Mouse (Mus musculus) embryonic facial prominence, embryonic 14.5 days (tissue): ENCODE data around the gene Atp5b. TPM values are rescaled to one million over a fixed set of nuclear protein-coding genes. Genes with fewer than 3 reads are reported as not detected.
A peak's percentile ranks its signal among the peaks of the same experiment; 100 is the strongest.
"Not testable (repeated sequence)": the region's sequence is repeated elsewhere in the genome, so short reads cannot be mapped to it uniquely, and the experiment has no call there.

Experiments
- ATAC-seq: fragments of 200-750 bp; cut with Nextera tagmentation; 2 replicates; pipeline ENCODE4 v1.8.0; 2017; ENCODE audit warnings: low read depth, moderate number of reproducible peaks, moderate TSS enrichment
- DNase-seq: peaks from one replicate; pipeline ENCODE4 v3.0.0-alpha.2; 2015; ENCODE audit warnings: low spot score
- H3K27ac ChIP-seq: fragments of 300-500 bp; sonication (generic); replicated peaks from 2 replicates; pipeline ENCODE4 v1.5.1; 2014; ENCODE audit warnings: low read depth, mild to moderate bottlenecking, low read length, moderate library complexity
- H3K27me3 ChIP-seq: fragments of 300-500 bp; sonication (generic); replicated peaks from 2 replicates; pipeline ENCODE4 v1.6.1; 2014; ENCODE audit warnings: low read length; ENCODE audit not compliant: control insufficient read depth, insufficient read depth
- H3K36me3 ChIP-seq: fragments of 300-500 bp; sonication (generic); 2 replicates; pipeline ENCODE4 v1.6.1; 2014; ENCODE audit warnings: low read length, mixed read lengths; ENCODE audit not compliant: control insufficient read depth, insufficient read depth
- H3K4me1 ChIP-seq: fragments of 300-500 bp; sonication (generic); 2 replicates; pipeline ENCODE4 v1.6.1; 2014; ENCODE audit warnings: antibody characterized with exemption, low read length; ENCODE audit not compliant: control insufficient read depth, insufficient read depth
- H3K4me2 ChIP-seq: fragments of 300-500 bp; sonication (generic); 2 replicates; pipeline ENCODE4 v1.6.1; 2014; ENCODE audit warnings: low read depth, mild to moderate bottlenecking, low read length, moderate library complexity, mixed read lengths
- H3K4me3 ChIP-seq: fragments of 300-500 bp; sonication (generic); 2 replicates; pipeline ENCODE4 v1.5.1; 2014; ENCODE audit warnings: low read depth, mild to moderate bottlenecking, low read length
- H3K9ac ChIP-seq: fragments of 300-500 bp; sonication (generic); 2 replicates; pipeline ENCODE4 v1.6.1; 2014; ENCODE audit warnings: low read depth, mild to moderate bottlenecking, low read length, moderate library complexity, mixed read lengths
- H3K9me3 ChIP-seq: fragments of 300-500 bp; sonication (generic); 2 replicates; pipeline ENCODE4 v1.6.1; 2016; ENCODE audit warnings: low read length; ENCODE audit not compliant: control insufficient read depth
- WGBS: fragments of 180-500 bp; shearing (Covaris S2); extraction: QIAGEN DNeasy Blood & Tissue Kit; methylation state at CpG from one replicate; pipeline ENCODE4 v1.1.7; 2014; 5-methylcytosine and 5-hydroxymethylcytosine counted together
- polyA plus RNA-seq: library from polyadenylated mRNA; unstranded; fragments of >200 nt; fragmentation: Nextera tagmentation; extraction: Ambion mirVana; gene quantifications from 2 replicates; pipeline ENCODE4 v1.2.1, GENCODE M21; 2014

The Atp5b gene
- polyA plus RNA-seq, 1 experiment from 2014 or later, result 2,210 TPM

GRCm38 (mm10) chr10:128058601-128059151, 24.4 kb upstream of the Atp5b start, which contains the start of gene Ptges3:
Gene Ptges3, plus strand, starts transcription at chr10:128058954.
- peak; percentile 93 for ATAC-seq
- H3K9ac ChIP-seq, result peak within 1 kb of the TSS; percentile 95
- no peaks in the 10 kb centered on the region for H3K27me3 ChIP-seq
- peak within 1 kb of the TSS; percentile 99 for H3K27ac ChIP-seq
- 0% methylated on average over 30 of the region's 72 CpGs for WGBS
- H3K4me3 ChIP-seq, result peak within 1 kb of the TSS; percentile 85
- DNase-seq, result peak; percentile 98
- H3K4me1 ChIP-seq, result peaks cover 11% of the 10 kb centered on the region
- peaks cover 16% of the 10 kb centered on the region; the same call in 1 of the 2 replicates for H3K36me3 ChIP-seq
- H3K9me3 ChIP-seq, result no peaks in the 10 kb centered on the region
- H3K4me2 ChIP-seq, result peak within 1 kb of the TSS; percentile 79

DNA sequence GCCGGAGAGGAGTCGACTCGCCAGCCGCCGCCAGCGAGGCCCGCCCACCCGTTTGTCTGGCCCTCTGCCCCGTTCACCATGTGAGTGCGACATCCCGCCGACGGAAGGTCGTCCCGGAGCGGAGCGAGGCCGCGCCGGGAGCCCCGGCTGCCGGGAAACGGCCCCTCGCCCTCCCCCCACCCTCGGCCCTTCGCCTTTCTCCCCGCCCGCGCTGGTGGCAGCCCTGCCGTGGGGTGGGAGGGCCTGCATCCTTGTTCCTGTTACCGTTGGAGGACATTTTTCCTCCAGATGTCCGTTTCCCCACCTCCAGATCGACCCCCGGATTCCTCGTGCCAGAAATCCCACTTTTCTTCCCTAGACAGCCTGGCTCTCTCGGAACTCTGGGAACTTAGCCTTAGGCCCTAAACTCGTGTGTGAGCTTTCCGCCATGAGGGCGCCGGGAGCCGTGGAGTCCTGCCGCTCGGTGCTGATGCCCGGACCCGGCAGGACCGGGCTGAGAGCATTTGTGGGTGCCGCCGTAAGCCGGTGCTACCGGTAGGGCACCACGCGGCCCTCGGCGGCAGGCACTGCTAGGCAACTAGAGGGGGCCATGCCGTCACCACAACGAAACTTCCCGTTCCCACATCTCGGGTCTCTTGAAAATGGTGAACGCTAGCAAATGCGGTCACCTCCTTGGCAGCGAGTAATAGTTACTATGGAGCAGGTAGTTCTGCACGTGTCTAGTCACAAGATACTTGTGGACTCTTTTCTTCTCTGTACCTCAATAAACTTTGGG, 23.7 kb upstream of the Atp5b start:
- ATAC-seq (peak; percentile 35), DNase-seq (peak; percentile 72)
- Histone ChIP-seq H3K9me3 (no peaks in the 10 kb centered on the region), H3K27ac (peak overlapping the region; percentile 99), H3K4me2 (peak overlapping the region; percentile 79), H3K4me1 (peaks cover 11% of the 10 kb centered on the region), H3K36me3 (peaks cover 22% of the 10 kb centered on the region; the same call in 1 of the 2 replicates), H3K4me3 (peak overlapping the region; percentile 85), H3K27me3 (no peaks in the 10 kb centered on the region), H3K9ac (peak overlapping the region; percentile 95)
- WGBS, result under 1% methylated on average over 32 of the region's 62 CpGs

DNA sequence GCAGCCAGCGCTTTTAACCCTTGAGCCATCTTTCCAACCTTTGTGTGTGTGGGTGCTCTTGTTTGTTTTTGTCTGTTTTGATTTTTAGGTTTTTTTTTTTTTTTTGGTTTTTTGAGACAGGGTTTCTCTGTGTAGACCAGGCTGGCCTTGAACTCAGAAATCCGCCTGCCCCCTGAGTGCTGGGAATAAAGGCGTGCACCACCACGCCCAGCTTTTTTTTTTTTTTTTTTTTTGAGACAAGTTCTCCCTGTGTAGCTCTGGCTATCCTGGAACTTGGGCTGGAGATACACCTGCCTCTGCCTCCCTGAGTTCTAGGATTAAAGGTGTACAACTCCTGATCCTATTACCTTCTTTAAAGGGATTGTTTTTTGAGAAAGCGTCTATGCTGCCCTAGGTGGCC, 22.0 kb upstream of the Atp5b start:
- H3K4me3 ChIP-seq, result peak overlapping the region; percentile 85
- H3K9ac ChIP-seq, result peak overlapping the region; percentile 95
- H3K36me3 ChIP-seq, result peaks cover 31% of the 10 kb centered on the region; the same call in 1 of the 2 replicates
- H3K27ac ChIP-seq, result no peak overlapping the region
- no peaks in the 10 kb centered on the region for H3K27me3 ChIP-seq
- H3K9me3 ChIP-seq, result no peaks in the 10 kb centered on the region
- ATAC-seq, result no peak
- DNase-seq, result no peak
- WGBS, result 81% methylated on average over 5 of the region's 5 CpGs
- peak overlapping the region; percentile 79 for H3K4me2 ChIP-seq
- H3K4me1 ChIP-seq, result peaks cover 11% of the 10 kb centered on the region

DNA sequence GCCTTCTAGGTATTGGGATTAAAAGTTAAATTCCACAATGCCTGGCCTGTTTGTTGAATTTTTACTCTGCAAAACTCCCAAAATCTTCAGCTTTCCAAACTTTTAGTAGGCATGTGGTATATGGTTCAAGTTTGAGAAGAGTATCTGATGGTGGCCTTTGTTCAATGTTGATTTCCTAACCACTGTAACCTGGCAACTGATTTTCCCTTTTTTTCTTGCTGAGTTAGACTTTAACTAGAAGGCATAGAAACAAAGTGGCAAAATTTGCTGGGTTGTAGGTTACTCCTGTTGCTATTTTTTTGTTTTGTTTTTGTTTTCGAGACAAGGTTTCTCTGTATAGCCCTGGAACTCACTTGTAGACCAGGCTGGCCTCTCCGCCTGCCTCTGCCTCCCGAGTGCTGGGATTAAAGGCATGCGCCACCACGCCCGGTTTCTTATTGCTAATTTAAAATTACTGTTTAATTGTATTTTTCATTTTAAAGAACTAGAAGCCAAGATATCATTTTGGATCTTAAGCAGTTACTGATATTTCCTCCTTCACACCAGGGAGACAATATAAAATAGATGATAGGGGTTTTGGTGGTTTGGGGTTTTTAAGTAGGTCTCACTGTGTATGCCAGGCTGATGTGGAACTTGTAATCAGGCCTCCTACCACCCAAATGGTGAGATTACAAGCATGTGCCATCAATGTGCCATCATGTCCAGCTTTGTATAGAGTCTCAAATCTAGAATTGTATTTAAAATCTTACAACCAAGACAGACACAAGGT, 20.7 kb upstream of the Atp5b start:
- Histone ChIP-seq H3K4me2 (no peak overlapping the region), H3K36me3 (peaks cover 39% of the 10 kb centered on the region; the same call in 1 of the 2 replicates), H3K9ac (no peak overlapping the region), H3K9me3 (no peaks in the 10 kb centered on the region), H3K4me1 (peaks cover 11% of the 10 kb centered on the region), H3K27ac (no peak overlapping the region), H3K27me3 (no peaks in the 10 kb centered on the region), H3K4me3 (no peak overlapping the region)
- WGBS, result 95% methylated on average over 6 of the region's 6 CpGs
- no peak for DNase-seq
- no peak for ATAC-seq

GRCm38 (mm10) chr10:128066072-128066471, 17.0 kb upstream of the Atp5b start:
- no peak overlapping the region for H3K27ac ChIP-seq
- H3K4me3 ChIP-seq, result no peak overlapping the region
- no peaks in the 10 kb centered on the region for H3K27me3 ChIP-seq
- 87% methylated on average over 5 of the region's 5 CpGs for WGBS
- H3K4me2 ChIP-seq, result no peak overlapping the region
- H3K9ac ChIP-seq, result no peak overlapping the region
- H3K36me3 ChIP-seq, result peaks cover 63% of the 10 kb centered on the region
- no peaks in the 10 kb centered on the region for H3K9me3 ChIP-seq
- no peak for ATAC-seq
- no peaks in the 10 kb centered on the region for H3K4me1 ChIP-seq
- no peak for DNase-seq

- H3K4me2 ChIP-seq, result no peak overlapping the region
- ATAC-seq (no peak), DNase-seq (no peak)
- no peaks in the 10 kb centered on the region for H3K4me1 ChIP-seq
- H3K9me3 ChIP-seq, result no peaks in the 10 kb centered on the region
- WGBS, result 96% methylated on average over 4 of the region's 4 CpGs
- no peak overlapping the region for H3K4me3 ChIP-seq
- H3K27me3 ChIP-seq, result no peaks in the 10 kb centered on the region
- no peak overlapping the region for H3K27ac ChIP-seq
- peaks cover 73% of the 10 kb centered on the region for H3K36me3 ChIP-seq
- H3K9ac ChIP-seq, result no peak overlapping the region
Measured at GRCm38 (mm10) chr10:128069201-128069600, 13.9 kb upstream of the Atp5b start.

GRCm38 (mm10) chr10:128070432-128070831, 12.6 kb upstream of the Atp5b start:
- not testable (repeated sequence) for H3K4me1 ChIP-seq
- H3K36me3 ChIP-seq, result peaks cover 79% of the 10 kb centered on the region

GRCm38 (mm10) chr10:128078269-128078668, 4.8 kb upstream of the Atp5b start:
- not testable (repeated sequence) for H3K9ac ChIP-seq, H3K27me3 ChIP-seq, H3K4me1 ChIP-seq, ATAC-seq, DNase-seq, H3K4me2 ChIP-seq, H3K9me3 ChIP-seq, H3K27ac ChIP-seq, H3K4me3 ChIP-seq
- H3K36me3 ChIP-seq, result peaks cover 39% of the 10 kb centered on the region
- WGBS, result 79% methylated on average over 5 of the region's 5 CpGs

More at GRCm38 (mm10) chr10:128070432-128070831, 12.6 kb upstream of the Atp5b start:
- not testable (repeated sequence) for H3K4me3 ChIP-seq, H3K27me3 ChIP-seq, H3K9me3 ChIP-seq, H3K4me2 ChIP-seq, H3K9ac ChIP-seq, DNase-seq, H3K27ac ChIP-seq, ATAC-seq
- WGBS, result 97% methylated on average over 2 of the region's 2 CpGs
